Mouse (Mus musculus): ENCODE measurements around the gene Ampd1. TPM values are rescaled to one million over a fixed set of nuclear protein-coding genes. Genes with fewer than 3 reads are reported as not detected.

Gene Ampd1
- total RNA-seq, 1 experiment = 0.49 TPM

- Histone ChIP-seq H3K27ac (ENCODE audit: insufficient read depth, low read depth, low read length, poor library complexity, severe bottlenecking) (no peak overlapping the region), H3K9ac (ENCODE audit: insufficient read depth, low read depth, low read length, poor library complexity, severe bottlenecking) (no peak overlapping the region), H3K36me3 (ENCODE audit: control insufficient read depth, insufficient read depth, low read length, poor library complexity, severe bottlenecking) (no peaks in the 10 kb centered on the region), H3K9me3 (ENCODE audit: control insufficient read depth, insufficient read depth, low read depth, low read length) (no peaks in the 10 kb centered on the region), H3K4me1 (ENCODE audit: control insufficient read depth in 2 of 2, insufficient read depth in 2 of 2, low read length in 2 of 2, poor library complexity in 1 of 2) (no peaks in the 10 kb centered on the region), H3K4me3 (ENCODE audit: insufficient read depth in 1 of 2, low read depth in 1 of 2, low read length in 2 of 2, poor library complexity in 1 of 2, severe bottlenecking in 1 of 2) (no peak overlapping the region)
- no peak for DNase-seq (ENCODE audit: low read depth, low spot score)
- in situ Hi-C loops (cut with MboI; ENCODE audit: low sequenced_read_pairs in 2 of 2, unreplicated experiment in 2 of 2) = no loop called here
- no peak for TF ChIP-seq HCFC1 (IDR thresholded peaks at IDR 0.05; ENCODE audit: borderline replicate concordance, insufficient read depth, low read length)
- no peak for TF ChIP-seq MAFK (IDR thresholded peaks at IDR 0.05; ENCODE audit: insufficient read depth, low read depth, low read length)
- TF ChIP-seq ZC3H11A (IDR thresholded peaks at IDR 0.05; ENCODE audit: borderline replicate concordance, low read depth, low read length) = no peak
- TF ChIP-seq CHD2 (IDR thresholded peaks at IDR 0.05; ENCODE audit: low read depth, low read length) = no peak
- TF ChIP-seq ZNF384 (IDR thresholded peaks at IDR 0.05; ENCODE audit: low read depth, low read length) = no peak
Measured at GRCm38 (mm10) chr3:103075871-103076270, 2.1 kb downstream of the Ampd1 start.

DNA sequence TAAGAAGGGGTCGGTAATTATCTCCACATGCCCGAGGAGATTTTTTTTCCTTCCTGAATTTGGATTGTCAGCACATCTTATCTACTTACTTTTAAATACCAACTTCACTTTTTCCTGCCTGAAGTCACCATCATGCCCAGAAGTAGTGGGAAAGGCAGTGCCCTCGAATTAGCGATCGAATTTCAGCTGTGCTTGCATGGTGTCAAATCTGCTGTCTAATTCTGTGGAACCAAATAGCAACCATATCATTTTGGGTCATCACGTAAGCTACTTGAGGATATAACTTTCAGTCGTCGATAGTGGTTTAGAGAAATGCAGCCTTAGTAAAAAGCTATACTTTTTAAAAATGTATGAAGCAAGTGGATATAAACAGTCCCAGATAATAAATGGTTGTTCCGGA is 2.7 kb downstream of the Ampd1 start:
- no peak for DNase-seq (ENCODE audit: low read depth, low spot score)
- TF ChIP-seq CHD2 (IDR thresholded peaks at IDR 0.05; ENCODE audit: low read depth, low read length) (no peak), ZNF384 (IDR thresholded peaks at IDR 0.05; ENCODE audit: low read depth, low read length) (no peak), ZC3H11A (IDR thresholded peaks at IDR 0.05; ENCODE audit: borderline replicate concordance, low read depth, low read length) (no peak), MAFK (IDR thresholded peaks at IDR 0.05; ENCODE audit: insufficient read depth, low read depth, low read length) (no peak), HCFC1 (IDR thresholded peaks at IDR 0.05; ENCODE audit: borderline replicate concordance, insufficient read depth, low read length) (no peak)
- in situ Hi-C loops (cut with MboI; ENCODE audit: low sequenced_read_pairs in 2 of 2, unreplicated experiment in 2 of 2) = no loop called here
- Histone ChIP-seq H3K27ac (ENCODE audit: insufficient read depth, low read depth, low read length, poor library complexity, severe bottlenecking) (no peak overlapping the region), H3K4me1 (ENCODE audit: control insufficient read depth in 2 of 2, insufficient read depth in 2 of 2, low read length in 2 of 2, poor library complexity in 1 of 2) (no peaks in the 10 kb centered on the region), H3K36me3 (ENCODE audit: control insufficient read depth, insufficient read depth, low read length, poor library complexity, severe bottlenecking) (no peaks in the 10 kb centered on the region), H3K9me3 (ENCODE audit: control insufficient read depth, insufficient read depth, low read depth, low read length) (no peaks in the 10 kb centered on the region), H3K4me3 (ENCODE audit: insufficient read depth in 1 of 2, low read depth in 1 of 2, low read length in 2 of 2, poor library complexity in 1 of 2, severe bottlenecking in 1 of 2) (no peak overlapping the region), H3K9ac (ENCODE audit: insufficient read depth, low read depth, low read length, poor library complexity, severe bottlenecking) (no peak overlapping the region)

DNA sequence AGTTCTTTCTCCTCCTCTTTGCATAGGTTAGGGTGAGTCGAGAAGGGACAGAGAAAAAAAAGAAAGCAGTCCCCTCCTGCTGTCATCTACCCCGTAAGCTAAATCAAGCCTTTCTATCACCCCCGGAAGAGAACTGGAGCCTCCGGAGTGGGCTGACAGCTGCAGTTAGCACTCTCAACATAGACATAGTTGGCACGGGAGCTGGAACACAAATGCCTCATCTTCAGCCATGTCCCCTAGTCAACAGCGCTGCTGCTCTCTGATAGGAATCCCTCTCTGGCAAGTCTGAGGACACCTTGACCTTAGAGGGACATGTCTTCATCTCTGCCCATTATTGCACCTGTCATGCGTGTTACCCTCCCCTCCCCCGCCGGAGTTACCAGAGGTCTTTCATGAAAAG is 5.5 kb downstream of the Ampd1 start:
- Histone ChIP-seq H3K9me3 (ENCODE audit: control insufficient read depth, insufficient read depth, low read depth, low read length) (no peaks in the 10 kb centered on the region), H3K36me3 (ENCODE audit: control insufficient read depth, insufficient read depth, low read length, poor library complexity, severe bottlenecking) (no peaks in the 10 kb centered on the region), H3K27ac (ENCODE audit: insufficient read depth, low read depth, low read length, poor library complexity, severe bottlenecking) (no peak overlapping the region), H3K9ac (ENCODE audit: insufficient read depth, low read depth, low read length, poor library complexity, severe bottlenecking) (no peak overlapping the region), H3K4me3 (ENCODE audit: insufficient read depth in 1 of 2, low read depth in 1 of 2, low read length in 2 of 2, poor library complexity in 1 of 2, severe bottlenecking in 1 of 2) (no peak overlapping the region), H3K4me1 (ENCODE audit: control insufficient read depth in 2 of 2, insufficient read depth in 2 of 2, low read length in 2 of 2, poor library complexity in 1 of 2) (no peaks in the 10 kb centered on the region)
- no peak for DNase-seq (ENCODE audit: low read depth, low spot score)
- TF ChIP-seq ZNF384 (IDR thresholded peaks at IDR 0.05; ENCODE audit: low read depth, low read length) = no peak
- TF ChIP-seq MAFK (IDR thresholded peaks at IDR 0.05; ENCODE audit: insufficient read depth, low read depth, low read length) = no peak
- TF ChIP-seq HCFC1 (IDR thresholded peaks at IDR 0.05; ENCODE audit: borderline replicate concordance, insufficient read depth, low read length) = no peak
- no peak for TF ChIP-seq ZC3H11A (IDR thresholded peaks at IDR 0.05; ENCODE audit: borderline replicate concordance, low read depth, low read length)
- no peak for TF ChIP-seq CHD2 (IDR thresholded peaks at IDR 0.05; ENCODE audit: low read depth, low read length)
- in situ Hi-C loops (cut with MboI; ENCODE audit: low sequenced_read_pairs in 2 of 2, unreplicated experiment in 2 of 2) = no loop called here

DNA sequence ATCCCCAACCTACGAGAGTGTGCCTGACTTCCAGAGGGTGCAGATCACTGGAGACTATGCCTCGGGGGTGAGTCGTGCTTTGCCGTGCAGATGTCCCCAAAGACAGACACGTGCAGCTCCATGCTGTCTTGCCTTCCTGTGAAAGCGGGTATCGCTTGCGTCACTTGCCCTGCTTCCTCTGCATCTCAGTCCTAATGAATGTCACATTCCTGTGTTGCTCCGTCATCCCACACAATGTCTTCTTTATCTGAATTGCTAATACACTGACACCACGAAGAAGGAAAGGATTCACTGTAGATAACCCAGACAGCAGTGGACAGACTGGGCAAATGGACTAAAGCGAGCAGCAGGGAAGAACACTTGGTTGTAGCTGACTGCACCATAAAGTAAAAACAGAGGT is 7.2 kb downstream of the Ampd1 start:
- no peak overlapping the region for H3K4me3 ChIP-seq (ENCODE audit: insufficient read depth in 1 of 2, low read depth in 1 of 2, low read length in 2 of 2, poor library complexity in 1 of 2, severe bottlenecking in 1 of 2)
- DNase-seq (ENCODE audit: low read depth, low spot score) = no peak
- H3K4me1 ChIP-seq (ENCODE audit: control insufficient read depth in 2 of 2, insufficient read depth in 2 of 2, low read length in 2 of 2, poor library complexity in 1 of 2) = 0 out of 4 replicates have a peak, but pooled peaks cover 0 to 3% of the 10 kb centered on the region in 2 experiments
- in situ Hi-C loops (cut with MboI; ENCODE audit: low sequenced_read_pairs in 2 of 2, unreplicated experiment in 2 of 2) = no loop called here
- H3K27ac ChIP-seq (ENCODE audit: insufficient read depth, low read depth, low read length, poor library complexity, severe bottlenecking) = no peak overlapping the region
- H3K9ac ChIP-seq (ENCODE audit: insufficient read depth, low read depth, low read length, poor library complexity, severe bottlenecking) = no peak overlapping the region
- no peaks in the 10 kb centered on the region for H3K9me3 ChIP-seq (ENCODE audit: control insufficient read depth, insufficient read depth, low read depth, low read length)
- TF ChIP-seq CHD2 (IDR thresholded peaks at IDR 0.05; ENCODE audit: low read depth, low read length) (no peak), MAFK (IDR thresholded peaks at IDR 0.05; ENCODE audit: insufficient read depth, low read depth, low read length) (no peak), ZNF384 (IDR thresholded peaks at IDR 0.05; ENCODE audit: low read depth, low read length) (no peak), HCFC1 (IDR thresholded peaks at IDR 0.05; ENCODE audit: borderline replicate concordance, insufficient read depth, low read length) (no peak), ZC3H11A (IDR thresholded peaks at IDR 0.05; ENCODE audit: borderline replicate concordance, low read depth, low read length) (no peak)
- H3K36me3 ChIP-seq (ENCODE audit: control insufficient read depth, insufficient read depth, low read length, poor library complexity, severe bottlenecking) = no peaks in the 10 kb centered on the region
